Comparison of ENCODE assay signal across 9 mouse cellular contexts in the genomic region with DNA sequence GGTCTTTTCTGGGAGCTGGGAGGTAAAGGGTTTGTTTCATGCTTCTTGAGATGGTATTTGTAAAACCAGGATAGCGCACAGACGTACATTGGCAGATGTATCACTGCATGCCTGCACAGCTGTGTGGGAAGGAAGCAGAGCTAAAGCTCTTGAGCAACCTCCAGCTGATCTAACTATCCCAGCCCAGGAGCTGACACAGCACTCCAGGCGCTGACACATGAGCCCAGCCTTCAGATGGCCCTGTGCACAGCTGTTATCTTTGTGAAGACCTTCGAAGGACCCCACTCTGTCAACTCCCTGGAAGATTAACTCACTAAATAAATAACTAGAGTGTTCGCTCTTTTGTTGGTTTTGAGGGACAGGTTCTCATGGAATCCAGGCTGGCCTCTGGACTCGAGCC. TPM values are rescaled to one million over a fixed set of nuclear protein-coding genes. Genes with fewer than 3 reads are reported as not detected.
DNase-seq lines count a peak whose midpoint lies in the region; ATAC-seq and TF ChIP-seq lines count a peak whose summit lies in the region.
"Had no signal": no experiment of that assay in that cellular context is flagged by ENCODE, and none has a peak within 500 bp of the region (broad histone marks: within the 10 kb centered on the region; RNA-seq: fewer than 3 reads in every experiment).

No protein-coding gene starts in this region.

- no peak overlapping the region for H3K4me3 ChIP-seq in embryonic facial prominence, embryonic 14.5 days (ENCODE audit: low read depth, low read length)
- no peak overlapping the region for H3K4me3 ChIP-seq in intestine, postnatal 0 days (ENCODE audit: low read depth, low read length)
- no peak overlapping the region for H3K4me3 ChIP-seq in forebrain, embryonic 16.5 days (replicated peaks; ENCODE audit: low read length)
- no peak overlapping the region for H3K4me3 ChIP-seq in hindbrain, embryonic 12.5 days

- H3K9me3 ChIP-seq in embryonic facial prominence, embryonic 14.5 days (ENCODE audit: control insufficient read depth, low read length) = no peaks in the 10 kb centered on the region
- H3K9me3 ChIP-seq in intestine, postnatal 0 days (ENCODE audit: control insufficient read depth) = no peaks in the 10 kb centered on the region
- no peaks in the 10 kb centered on the region for H3K9me3 ChIP-seq in forebrain, embryonic 16.5 days (ENCODE audit: control insufficient read depth, low read length)
- H3K9me3 ChIP-seq in hindbrain, embryonic 12.5 days (replicated peaks) = no peaks in the 10 kb centered on the region

- WGBS in embryonic facial prominence, embryonic 14.5 days = 51% methylated on average over 6 of the region's 6 CpGs
- 16% methylated on average over 6 of the region's 6 CpGs for WGBS in intestine, postnatal 0 days
- WGBS in forebrain, embryonic 16.5 days = 77% methylated on average over 6 of the region's 6 CpGs
- 64% methylated on average over 6 of the region's 6 CpGs for WGBS in hindbrain, embryonic 12.5 days

- no peaks in the 10 kb centered on the region for H3K27me3 ChIP-seq in embryonic facial prominence, embryonic 14.5 days (replicated peaks; ENCODE audit: control insufficient read depth, insufficient read depth, low read length)
- no peaks in the 10 kb centered on the region for H3K27me3 ChIP-seq in intestine, postnatal 0 days (replicated peaks; ENCODE audit: control insufficient read depth, insufficient read depth, low read length)
- no peaks in the 10 kb centered on the region for H3K27me3 ChIP-seq in forebrain, embryonic 16.5 days (replicated peaks; ENCODE audit: control insufficient read depth, insufficient read depth, low read length)
- no peaks in the 10 kb centered on the region for H3K27me3 ChIP-seq in hindbrain, embryonic 12.5 days
- H3K27me3 ChIP-seq: CH12.LX had no signal

- no peaks in the 10 kb centered on the region for H3K36me3 ChIP-seq in embryonic facial prominence, embryonic 14.5 days (ENCODE audit: control insufficient read depth, insufficient read depth, low read length)
- H3K36me3 ChIP-seq in intestine, postnatal 0 days (ENCODE audit: control insufficient read depth, insufficient read depth) = no peaks in the 10 kb centered on the region
- no peaks in the 10 kb centered on the region for H3K36me3 ChIP-seq in forebrain, embryonic 16.5 days (ENCODE audit: control insufficient read depth, insufficient read depth)
- H3K36me3 ChIP-seq in hindbrain, embryonic 12.5 days = no peaks in the 10 kb centered on the region

- no peak overlapping the region for H3K9ac ChIP-seq in embryonic facial prominence, embryonic 14.5 days (ENCODE audit: low read depth, low read length)
- no peak overlapping the region for H3K9ac ChIP-seq in intestine, postnatal 0 days (ENCODE audit: low read depth, low read length)
- H3K9ac ChIP-seq in forebrain, embryonic 16.5 days (replicated peaks; ENCODE audit: low read depth, low read length) = no peak overlapping the region
- H3K9ac ChIP-seq in hindbrain, embryonic 12.5 days = no peak overlapping the region

- peak; percentile 63; the same call in 1 of the 2 replicates for ATAC-seq in embryonic facial prominence, embryonic 14.5 days (ENCODE audit: low read depth)
- ATAC-seq in intestine, postnatal 0 days = peak; percentile 51; the same call in 1 of the 2 replicates
- ATAC-seq in frontal cortex, adult (ENCODE audit: low TSS enrichment) = no peak
- ATAC-seq in forebrain, embryonic 16.5 days = no peak
- no peak for ATAC-seq in hindbrain, embryonic 12.5 days (ENCODE audit: low FRiP score)

- no peak overlapping the region for H3K27ac ChIP-seq in embryonic facial prominence, embryonic 14.5 days (replicated peaks; ENCODE audit: low read depth, low read length)
- H3K27ac ChIP-seq in intestine, postnatal 0 days (ENCODE audit: low read depth, low read length) = no peak overlapping the region
- H3K27ac ChIP-seq in forebrain, embryonic 16.5 days (ENCODE audit: low read length) = no peak overlapping the region
- H3K27ac ChIP-seq in hindbrain, embryonic 12.5 days = no peak overlapping the region

- 0 out of 2 replicates have a peak, but pooled peaks cover 4% of the 10 kb centered on the region for H3K4me1 ChIP-seq in embryonic facial prominence, embryonic 14.5 days (ENCODE audit: control insufficient read depth, insufficient read depth, low read length)
- H3K4me1 ChIP-seq in intestine, postnatal 0 days (replicated peaks; ENCODE audit: control insufficient read depth, insufficient read depth, low read length) = no peaks in the 10 kb centered on the region; the same call in 1 of the 2 replicates
- no peaks in the 10 kb centered on the region for H3K4me1 ChIP-seq in forebrain, embryonic 16.5 days (replicated peaks; ENCODE audit: control insufficient read depth, insufficient read depth, low read length)
- H3K4me1 ChIP-seq in hindbrain, embryonic 12.5 days = no peaks in the 10 kb centered on the region

- DNase-seq in gastrocnemius, adult 18-20 months (ENCODE audit: low spot score) = peak; percentile 20
- no peak for DNase-seq in gastrocnemius, adult 8-10 months (ENCODE audit: low spot score in 2 of 2)
- peak; percentile 73 for DNase-seq in embryonic facial prominence, embryonic 14.5 days (ENCODE audit: low spot score)
- peak; percentile 50 for DNase-seq in lung, postnatal 36 days

- H3K4me2 ChIP-seq in embryonic facial prominence, embryonic 14.5 days (ENCODE audit: low read depth, low read length) = no peak overlapping the region
- H3K4me2 ChIP-seq in intestine, postnatal 0 days (replicated peaks; ENCODE audit: low read depth) = peak overlapping the region; percentile 14; the same call in 1 of the 2 replicates
- H3K4me2 ChIP-seq in forebrain, embryonic 16.5 days (ENCODE audit: low read length) = no peak overlapping the region
- H3K4me2 ChIP-seq in hindbrain, embryonic 12.5 days (replicated peaks) = no peak overlapping the region

- TF ChIP-seq CTCF in intestine, postnatal 0 days (IDR thresholded peaks at IDR 0.05; ENCODE audit: low read depth) = no peak

RNA-seq across cellular contexts. Expression of gene S1pr1, which starts 48.4 kb away (rescaled TPM):
- total RNA-seq in gastrocnemius, adult 18-20 months (2021) = 10 to 100 TPM; 17.9 to 24.8 TPM
- total RNA-seq in gastrocnemius, adult 8-10 months (2022) = 10 to 100 TPM; 10.6 to 15.0 (median 13.7) TPM
- 28.2 and 28.4 TPM in 2 replicates for polyA plus RNA-seq in embryonic facial prominence, embryonic 14.5 days (2014; fragmentation: Nextera tagmentation; extraction: Ambion mirVana)
- polyA plus RNA-seq in intestine, postnatal 0 days (2015; fragmentation: Nextera tagmentation; extraction: Ambion mirVana) = 7.6 and 8.3 TPM in 2 replicates
- polyA plus RNA-seq in forebrain, embryonic 16.5 days (2015; fragmentation: Nextera tagmentation; extraction: Ambion mirVana) = 26.4 and 35.0 TPM in 2 replicates
- polyA plus RNA-seq in hindbrain, embryonic 12.5 days (2016; fragmentation: Nextera tagmentation; extraction: Ambion mirVana) = 17.1 and 22.5 TPM in 2 replicates

Comparison
In these comparisons a context has a peak if more than half of its experiments do, and no peak if none do; other contexts are left out.
1. DNase-seq: peak in gastrocnemius, adult 18-20 months (single experiment), embryonic facial prominence, embryonic 14.5 days (single experiment) and lung, postnatal 36 days (single experiment); none in gastrocnemius, adult 8-10 months (0 of 2).
2. ATAC-seq: peak in embryonic facial prominence, embryonic 14.5 days (single experiment) and intestine, postnatal 0 days (single experiment); none in frontal cortex, adult (single experiment), forebrain, embryonic 16.5 days (single experiment) and hindbrain, embryonic 12.5 days (single experiment).